In genomic region chr4:115839956-115840355, GRCm38 (mm10) we compare ENCODE assay signal across 8 mouse cellular contexts. TPM values are rescaled to one million over a fixed set of nuclear protein-coding genes. Genes with fewer than 3 reads are reported as not detected.
DNase-seq lines count a peak whose midpoint lies in the region; ATAC-seq and TF ChIP-seq lines count a peak whose summit lies in the region.

No protein-coding gene starts in this region.

- no peaks in the 10 kb centered on the region for H3K27me3 ChIP-seq in lung, postnatal 0 days (replicated peaks; ENCODE audit: insufficient read depth, low read length)

- H3K9ac ChIP-seq in lung, postnatal 0 days (replicated peaks; ENCODE audit: low read depth), result 0 out of 2 replicates have a peak overlapping the region, but pooled peaks have one; percentile 75

- peak; percentile 93 for DNase-seq in heart, adult 11 months
- DNase-seq in heart, postnatal 25 days (ENCODE audit: low spot score), result no peak
- DNase-seq in c-Kit-positive CD71-positive TER-119-positive erythroid progenitor cells, embryonic 14.5 days (ENCODE audit: low spot score), result peak; percentile 39
- DNase-seq in kidney, adult 11 months, result peak; percentile 43
- peak; percentile 38 for DNase-seq in lung, postnatal 0 days (ENCODE audit: low spot score)
- DNase-seq in right cerebral cortex, postnatal 14 days, result no peak
- no peak for DNase-seq in layer of hippocampus, postnatal 10 days (ENCODE audit: low spot score in 2 of 2)
- DNase-seq in left cerebral cortex, adult 8-10 months (ENCODE audit: low spot score in 2 of 2), result no peak

- no peaks in the 10 kb centered on the region for H3K36me3 ChIP-seq in lung, postnatal 0 days (ENCODE audit: insufficient read depth, low read length)

- no peak for TF ChIP-seq CTCF in lung, postnatal 0 days (IDR thresholded peaks at IDR 0.05)

- H3K4me3 ChIP-seq in lung, postnatal 0 days (ENCODE audit: low read depth, low read length), result peak overlapping the region; percentile 75

- TF ChIP-seq EP300 in lung, postnatal 0 days (IDR thresholded peaks at IDR 0.05), result no peak

- peak overlapping the region; percentile 83 for H3K4me2 ChIP-seq in lung, postnatal 0 days (replicated peaks; ENCODE audit: low read depth, low read length)

- intact Hi-C loops in heart, postnatal 25 days (cut with DNase I), result loop anchor here (5.0 kb wide), 1 partner anchor 103 kb away; the partner anchor contains the start of gene Efcab14

- no peak overlapping the region for H3K27ac ChIP-seq in lung, postnatal 0 days (ENCODE audit: low read length)

- WGBS in lung, postnatal 0 days, result 33% methylated on average over 4 of the region's 4 CpGs

- H3K9me3 ChIP-seq in lung, postnatal 0 days (ENCODE audit: low read length), result no peaks in the 10 kb centered on the region

- peaks cover 8% of the 10 kb centered on the region; the same call in 1 of the 2 replicates for H3K4me1 ChIP-seq in lung, postnatal 0 days (ENCODE audit: insufficient read depth, low read depth, low read length)

- ATAC-seq in lung, postnatal 0 days, result no peak

RNA-seq across cellular contexts. Expression of gene Mknk1, which starts 1.0 kb away (rescaled TPM):
- 10 to 100 TPM; 19.8 to 21.9 TPM for total RNA-seq in heart, postnatal 25 days (2021)
- 26.9 and 30.6 TPM in 2 replicates for polyA plus RNA-seq in lung, postnatal 0 days (2015; fragmentation: Nextera tagmentation; extraction: Ambion mirVana)
- total RNA-seq in layer of hippocampus, postnatal 10 days (2021), result 10 to 100 TPM; 40.8 to 43.3 TPM
- 10 to 100 TPM; 34.9 to 45.5 (median 39.6) TPM for total RNA-seq in left cerebral cortex, adult 8-10 months (2022)

RNA-seq across cellular contexts. Expression of gene Mob3c, which starts 12.1 kb away (rescaled TPM):
- 1 to 10 TPM; 4.5 to 5.4 TPM for total RNA-seq in heart, postnatal 25 days (2021)
- polyA plus RNA-seq in lung, postnatal 0 days (2015; fragmentation: Nextera tagmentation; extraction: Ambion mirVana), result 14.8 and 16.3 TPM in 2 replicates
- 1 to 10 TPM; 4.5 to 4.6 TPM for total RNA-seq in layer of hippocampus, postnatal 10 days (2021)
- 1 to 10 TPM; 5.0 to 7.3 (median 6.1) TPM for total RNA-seq in left cerebral cortex, adult 8-10 months (2022)

RNA-seq across cellular contexts. Expression of gene Kncn, which starts 44.2 kb away (rescaled TPM):
- not detected for total RNA-seq in heart, postnatal 25 days (2021)
- polyA plus RNA-seq in lung, postnatal 0 days (2015; fragmentation: Nextera tagmentation; extraction: Ambion mirVana), result not detected in 2 replicates
- under 1 TPM in 1 of 2 experiments, not detected in 1; 0.25 TPM for total RNA-seq in layer of hippocampus, postnatal 10 days (2021)
- under 1 TPM in 3 of 4 experiments, not detected in 1; 0.21 to 0.53 (median 0.35) TPM for total RNA-seq in left cerebral cortex, adult 8-10 months (2022)

RNA-seq across cellular contexts. Expression of gene 6430628N08Rik, which starts 50.5 kb away (rescaled TPM):
- total RNA-seq in heart, postnatal 25 days (2021), result not detected
- not detected in 2 replicates for polyA plus RNA-seq in lung, postnatal 0 days (2015; fragmentation: Nextera tagmentation; extraction: Ambion mirVana)
- total RNA-seq in layer of hippocampus, postnatal 10 days (2021), result not detected
- total RNA-seq in left cerebral cortex, adult 8-10 months (2022), result under 1 TPM; 0.38 to 0.56 (median 0.54) TPM

RNA-seq across cellular contexts. Expression of gene Atpaf1, which starts 55.3 kb away (rescaled TPM):
- 10 to 100 TPM; 78.8 to 79.6 TPM for total RNA-seq in heart, postnatal 25 days (2021)
- 30.0 and 30.5 TPM in 2 replicates for polyA plus RNA-seq in lung, postnatal 0 days (2015; fragmentation: Nextera tagmentation; extraction: Ambion mirVana)
- 10 to 100 TPM; 25.9 to 29.0 TPM for total RNA-seq in layer of hippocampus, postnatal 10 days (2021)
- total RNA-seq in left cerebral cortex, adult 8-10 months (2022), result 10 to 100 TPM; 77.6 to 82.8 (median 81.9) TPM

Comparison
In these comparisons a context has a peak if more than half of its experiments do, and no peak if none do; other contexts are left out.
1. DNase-seq: peak in heart, adult 11 months (single experiment), c-Kit-positive CD71-positive TER-119-positive erythroid progenitor cells, embryonic 14.5 days (single experiment), kidney, adult 11 months (single experiment) and lung, postnatal 0 days (single experiment); none in heart, postnatal 25 days (single experiment), right cerebral cortex, postnatal 14 days (single experiment), layer of hippocampus, postnatal 10 days (0 of 2) and left cerebral cortex, adult 8-10 months (0 of 2).